Mouse (Mus musculus): ENCODE results near the gene Ninl.

DNA sequence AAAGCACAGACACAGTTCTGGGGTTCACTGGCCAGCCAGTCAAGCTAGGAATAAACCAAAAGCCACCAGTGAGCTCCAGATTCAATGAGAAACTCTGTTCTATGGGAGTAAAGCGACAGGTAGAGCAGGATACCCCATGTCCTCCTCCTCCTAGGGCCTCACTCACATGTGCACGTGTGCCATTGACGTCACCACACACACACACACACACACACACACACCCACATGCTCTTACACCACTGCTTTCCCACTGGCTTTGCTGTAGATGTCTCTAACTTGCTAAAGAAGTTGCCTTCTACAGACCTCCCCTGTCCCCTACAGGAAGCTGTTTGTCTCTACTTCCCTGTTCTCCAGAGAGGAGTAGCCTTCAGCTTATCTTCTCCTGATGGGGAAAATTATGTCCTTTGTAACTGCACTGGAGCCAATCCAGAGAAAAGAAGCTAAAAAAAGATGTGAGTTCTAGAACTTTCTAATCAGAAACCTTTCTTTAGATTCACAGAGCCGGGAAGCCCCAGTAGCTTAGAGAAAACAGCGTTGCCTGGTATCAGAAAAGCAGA lies 37.5 kb downstream of the Ninl start:
- TF ChIP-seq CTCF (IDR thresholded peaks at IDR 0.05; ENCODE audit: low read depth) (no peak), EP300 (IDR thresholded peaks at IDR 0.05; ENCODE audit: low read depth) (no peak)

All from liver, postnatal 0 days (tissue).